Mouse (Mus musculus): ENCODE data around the gene Defb3. TPM values are rescaled to one million over a fixed set of nuclear protein-coding genes. Genes with fewer than 3 reads are reported as not detected.
"Not testable (repeated sequence)": the region's sequence is repeated elsewhere in the genome, so short reads cannot be mapped to it uniquely, and the experiment has no call there.

The Defb3 gene
- total RNA-seq (2014; rRNA removed): not detected in 2 replicates
- not detected in 2 replicates for polyA plus RNA-seq (2015; fragmentation: Nextera tagmentation; extraction: Ambion mirVana)

DNA sequence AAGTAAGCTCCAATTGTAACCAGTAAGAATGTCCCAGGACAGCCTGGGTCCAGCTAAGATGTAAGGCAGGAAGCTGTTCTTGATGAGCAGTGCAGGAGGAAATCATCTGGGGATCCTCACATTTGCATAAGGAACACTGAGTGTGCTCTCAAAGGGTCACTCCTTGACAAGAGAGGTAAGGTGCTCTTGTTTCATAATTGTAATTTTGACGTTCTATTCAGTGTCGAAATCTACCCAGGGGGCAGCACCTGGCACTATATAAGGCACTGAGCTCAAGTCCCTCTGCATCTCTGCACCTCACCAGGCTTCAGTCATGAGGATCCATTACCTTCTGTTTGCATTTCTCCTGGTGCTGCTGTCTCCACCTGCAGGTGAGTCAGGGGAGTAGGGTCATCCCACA lies at the start of gene Defb3:
Defb3 (plus strand) TSS at position 301 of the 400 bp plus-strand sequence.
- H3K4me1 ChIP-seq (ENCODE audit: insufficient read depth, low read length); H3K27ac ChIP-seq; H3K9ac ChIP-seq (replicated peaks; ENCODE audit: low read length); H3K27me3 ChIP-seq (ENCODE audit: insufficient read depth, low read length); H3K4me2 ChIP-seq (ENCODE audit: low read depth, low read length); H3K36me3 ChIP-seq (ENCODE audit: insufficient read depth, low read length); H3K4me3 ChIP-seq (ENCODE audit: low read length); ATAC-seq; H3K9me3 ChIP-seq (ENCODE audit: low read length); DNase-seq (ENCODE audit: low spot score): not testable (repeated sequence)
- WGBS: 55% methylated on average over 2 of the region's 2 CpGs

DNA sequence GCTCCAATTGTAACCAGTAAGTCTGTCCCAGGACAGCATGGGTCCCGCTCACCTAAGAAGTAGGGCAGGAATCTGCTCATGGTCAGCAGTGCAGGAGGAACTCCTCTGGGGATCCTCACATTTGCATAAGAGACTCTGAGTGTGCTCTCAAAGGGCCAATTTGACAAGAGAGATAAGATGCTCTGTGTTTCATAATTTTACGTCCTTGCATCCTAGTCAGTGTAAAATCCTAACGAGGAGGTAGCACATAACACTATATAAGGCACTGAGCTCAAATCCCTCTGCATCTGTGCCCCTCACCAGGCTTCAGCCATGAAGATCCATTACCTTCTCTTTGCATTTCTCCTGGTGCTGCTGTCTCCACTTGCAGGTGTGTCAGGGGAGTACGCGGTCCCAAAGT lies 45.9 kb upstream of the Defb3 start, which contains the start of gene Defb5:
Defb5 (plus strand) TSS at position 301 of the 400 bp plus-strand sequence.
- Histone ChIP-seq H3K27me3 (ENCODE audit: insufficient read depth, low read length) (no peaks in the 10 kb centered on the region), H3K4me2 (ENCODE audit: low read depth, low read length) (no peak within 1 kb of the TSS), H3K9me3 (ENCODE audit: low read length) (no peaks in the 10 kb centered on the region), H3K36me3 (ENCODE audit: insufficient read depth, low read length) (no peaks in the 10 kb centered on the region), H3K4me1 (ENCODE audit: insufficient read depth, low read length) (no peaks in the 10 kb centered on the region), H3K4me3 (ENCODE audit: low read length) (no peak within 1 kb of the TSS), H3K27ac (no peak within 1 kb of the TSS), H3K9ac (replicated peaks; ENCODE audit: low read length) (no peak within 1 kb of the TSS)
- ATAC-seq (no peak), DNase-seq (ENCODE audit: low spot score) (no peak)
- WGBS: 92% methylated on average over 5 of the region's 5 CpGs
- no peak for TF ChIP-seq CTCF (IDR thresholded peaks at IDR 0.05; ENCODE audit: low read depth)

DNA sequence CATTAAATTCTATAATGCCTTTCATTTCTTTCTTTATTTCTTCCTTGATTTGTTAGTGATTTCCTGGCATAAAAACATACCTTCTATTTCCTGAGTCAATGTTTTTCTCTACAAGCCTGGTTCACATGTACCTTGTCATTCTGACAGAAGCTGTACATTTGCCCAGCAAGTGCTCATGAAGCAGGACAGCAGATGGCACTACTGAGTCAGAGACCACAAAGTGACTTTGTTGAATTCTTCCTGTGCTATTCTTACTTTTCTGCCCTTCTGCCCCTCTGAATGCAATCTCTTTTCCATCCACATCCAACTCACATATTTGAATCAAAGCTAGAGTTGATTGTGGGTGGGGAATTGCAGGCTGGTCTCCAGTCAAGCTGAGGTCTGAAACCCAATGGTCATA lies 35.0 kb upstream of the Defb3 start:
- no peak for TF ChIP-seq CTCF (IDR thresholded peaks at IDR 0.05; ENCODE audit: low read depth)
- no peak overlapping the region for H3K4me3 ChIP-seq (ENCODE audit: low read length)
- no peaks in the 10 kb centered on the region for H3K9me3 ChIP-seq (ENCODE audit: low read length)
- DNase-seq (ENCODE audit: low spot score) (no peak), ATAC-seq (no peak)
- no peak overlapping the region for H3K4me2 ChIP-seq (ENCODE audit: low read depth, low read length)
- no peaks in the 10 kb centered on the region for H3K27me3 ChIP-seq (ENCODE audit: insufficient read depth, low read length)
- no peaks in the 10 kb centered on the region for H3K36me3 ChIP-seq (ENCODE audit: insufficient read depth, low read length)
- H3K9ac ChIP-seq (replicated peaks; ENCODE audit: low read length): no peak overlapping the region
- no peaks in the 10 kb centered on the region for H3K4me1 ChIP-seq (ENCODE audit: insufficient read depth, low read length)
- H3K27ac ChIP-seq: no peak overlapping the region

DNA sequence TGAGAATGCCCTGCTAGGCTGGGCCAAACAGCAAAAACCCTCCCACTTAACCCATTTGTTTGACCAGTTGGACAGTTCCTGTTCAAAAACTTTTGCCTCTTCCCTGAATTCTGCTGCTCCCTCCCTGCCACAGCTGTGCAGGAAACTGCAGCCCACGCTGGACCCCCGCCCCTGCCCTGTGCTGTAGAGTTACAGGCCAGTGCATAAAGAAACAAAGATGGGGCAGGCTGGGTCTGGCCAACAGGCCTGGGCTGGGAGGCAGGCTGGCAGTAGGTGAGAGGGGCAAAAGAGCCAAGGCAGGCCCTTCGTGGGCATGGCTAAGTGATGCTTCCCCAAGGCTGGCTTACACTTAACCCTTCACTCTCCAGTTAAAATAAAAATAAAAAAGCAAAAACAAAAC lies 33.5 kb upstream of the Defb3 start:
- DNase-seq (ENCODE audit: low spot score): no peak
- H3K27me3 ChIP-seq (ENCODE audit: insufficient read depth, low read length): no peaks in the 10 kb centered on the region
- no peak overlapping the region for H3K4me2 ChIP-seq (ENCODE audit: low read depth, low read length)
- WGBS: 48% methylated on average over 3 of the region's 3 CpGs
- no peak overlapping the region for H3K27ac ChIP-seq
- no peak for ATAC-seq
- no peaks in the 10 kb centered on the region for H3K4me1 ChIP-seq (ENCODE audit: insufficient read depth, low read length)
- H3K4me3 ChIP-seq (ENCODE audit: low read length): no peak overlapping the region
- H3K36me3 ChIP-seq (ENCODE audit: insufficient read depth, low read length): no peaks in the 10 kb centered on the region
- H3K9ac ChIP-seq (replicated peaks; ENCODE audit: low read length): no peak overlapping the region
- H3K9me3 ChIP-seq (ENCODE audit: low read length): no peaks in the 10 kb centered on the region
- no peak for TF ChIP-seq CTCF (IDR thresholded peaks at IDR 0.05; ENCODE audit: low read depth)

DNA sequence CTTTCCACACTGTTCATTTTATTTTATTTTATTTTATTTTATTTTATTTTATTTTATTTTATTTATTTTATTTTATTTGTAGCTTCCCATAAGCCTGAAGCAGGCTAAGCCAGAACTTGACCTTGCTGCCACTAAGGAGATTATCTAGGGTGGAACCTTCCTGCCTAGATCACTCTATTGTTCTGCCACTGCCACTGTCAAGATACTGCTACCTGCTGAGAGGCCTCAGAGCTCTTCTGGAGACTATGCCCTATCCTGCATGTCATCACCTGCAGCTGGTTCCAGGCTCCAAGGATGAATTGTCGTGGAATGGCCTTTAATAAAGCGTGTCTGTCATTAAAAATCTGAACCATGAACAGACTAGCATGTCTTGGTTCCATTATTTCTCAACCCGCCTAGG lies 5.2 kb downstream of the Defb3 start:
- 70% methylated on average over 3 of the region's 3 CpGs for WGBS

DNA sequence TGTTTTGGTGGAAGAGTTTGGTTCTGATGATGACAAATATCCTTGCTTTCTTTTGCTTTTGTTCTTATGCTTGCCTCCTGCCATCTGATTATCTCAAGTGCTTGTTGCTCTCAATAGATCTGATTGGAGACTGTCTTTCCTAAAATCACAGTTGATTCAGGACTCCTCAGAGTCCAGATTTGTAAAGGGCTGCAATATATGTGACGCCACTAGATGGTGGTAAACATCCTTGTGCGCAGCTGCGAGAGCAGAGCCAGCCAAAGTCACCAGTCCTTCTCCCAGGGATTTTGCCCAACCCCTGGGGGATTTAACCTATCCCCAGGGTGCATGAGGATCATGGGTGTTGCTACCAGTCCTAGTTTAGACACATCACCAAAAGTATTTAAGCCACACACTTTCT lies 38.7 kb downstream of the Defb3 start:
- Histone ChIP-seq H3K27ac (no peak overlapping the region), H3K9ac (replicated peaks; ENCODE audit: low read length) (no peak overlapping the region), H3K36me3 (ENCODE audit: insufficient read depth, low read length) (no peaks in the 10 kb centered on the region), H3K4me2 (ENCODE audit: low read depth, low read length) (no peak overlapping the region), H3K9me3 (ENCODE audit: low read length) (no peaks in the 10 kb centered on the region; the same call in 1 of the 2 replicates), H3K4me3 (ENCODE audit: low read length) (no peak overlapping the region), H3K4me1 (ENCODE audit: insufficient read depth, low read length) (no peaks in the 10 kb centered on the region), H3K27me3 (ENCODE audit: insufficient read depth, low read length) (no peaks in the 10 kb centered on the region)
- DNase-seq (ENCODE audit: low spot score) (peak; percentile 53), ATAC-seq (no peak)
- WGBS: 12% methylated on average over 3 of the region's 3 CpGs
- TF ChIP-seq CTCF (IDR thresholded peaks at IDR 0.05; ENCODE audit: low read depth): peak; percentile 69

More for the DNA sequence above, 5.2 kb downstream of the Defb3 start:
- H3K36me3 ChIP-seq (ENCODE audit: insufficient read depth, low read length); ATAC-seq; H3K9me3 ChIP-seq (ENCODE audit: low read length); H3K9ac ChIP-seq (replicated peaks; ENCODE audit: low read length); H3K4me3 ChIP-seq (ENCODE audit: low read length); H3K4me2 ChIP-seq (ENCODE audit: low read depth, low read length); DNase-seq (ENCODE audit: low spot score); H3K27me3 ChIP-seq (ENCODE audit: insufficient read depth, low read length); H3K27ac ChIP-seq; H3K4me1 ChIP-seq (ENCODE audit: insufficient read depth, low read length): not testable (repeated sequence)

Other genes starting within 250 kb of the Defb3 start
- not detected in 2 replicates for gene Defb39, start 228.6 kb upstream of the Defb3 start, total RNA-seq (2014; rRNA removed)
- gene Defb39, start 228.6 kb upstream of the Defb3 start, polyA plus RNA-seq (2015; fragmentation: Nextera tagmentation; extraction: Ambion mirVana): not detected in 2 replicates
- gene Defb12, start 178.5 kb upstream of the Defb3 start, total RNA-seq (2014; rRNA removed): not detected in 2 replicates
- gene Defb12, start 178.5 kb upstream of the Defb3 start, polyA plus RNA-seq (2015; fragmentation: Nextera tagmentation; extraction: Ambion mirVana): not detected in 2 replicates
- not detected in 2 replicates for gene Defb34, start 169.6 kb upstream of the Defb3 start, total RNA-seq (2014; rRNA removed)
- gene Defb34, start 169.6 kb upstream of the Defb3 start, polyA plus RNA-seq (2015; fragmentation: Nextera tagmentation; extraction: Ambion mirVana): not detected in 2 replicates
- not detected in 2 replicates for gene Gm45826, start 152.6 kb upstream of the Defb3 start, total RNA-seq (2014; rRNA removed)
- not detected in 2 replicates for gene Gm45826, start 152.6 kb upstream of the Defb3 start, polyA plus RNA-seq (2015; fragmentation: Nextera tagmentation; extraction: Ambion mirVana)
- not detected in 2 replicates for gene Defb14, start 99.0 kb upstream of the Defb3 start, total RNA-seq (2014; rRNA removed)
- not detected in 2 replicates for gene Defb14, start 99.0 kb upstream of the Defb3 start, polyA plus RNA-seq (2015; fragmentation: Nextera tagmentation; extraction: Ambion mirVana)
- not detected in 2 replicates for gene Defb4, start 94.7 kb upstream of the Defb3 start, total RNA-seq (2014; rRNA removed)
- gene Defb4, start 94.7 kb upstream of the Defb3 start, polyA plus RNA-seq (2015; fragmentation: Nextera tagmentation; extraction: Ambion mirVana): not detected in 2 replicates
- gene Defb6, start 67.9 kb upstream of the Defb3 start, total RNA-seq (2014; rRNA removed): not detected in 2 replicates
- gene Defb6, start 67.9 kb upstream of the Defb3 start, polyA plus RNA-seq (2015; fragmentation: Nextera tagmentation; extraction: Ambion mirVana): not detected in 2 replicates
- gene Defb46, start 53.4 kb upstream of the Defb3 start, total RNA-seq (2014; rRNA removed): not detected in 2 replicates
- not detected in 2 replicates for gene Defb46, start 53.4 kb upstream of the Defb3 start, polyA plus RNA-seq (2015; fragmentation: Nextera tagmentation; extraction: Ambion mirVana)
- not detected in 2 replicates for gene Defb5, start 45.8 kb upstream of the Defb3 start, total RNA-seq (2014; rRNA removed)
- not detected in 2 replicates for gene Defb5, start 45.8 kb upstream of the Defb3 start, polyA plus RNA-seq (2015; fragmentation: Nextera tagmentation; extraction: Ambion mirVana)
- not detected in 2 replicates for gene Defb8, start 154.2 kb downstream of the Defb3 start, total RNA-seq (2014; rRNA removed)
- not detected in 2 replicates for gene Defb8, start 154.2 kb downstream of the Defb3 start, polyA plus RNA-seq (2015; fragmentation: Nextera tagmentation; extraction: Ambion mirVana)
- gene Defb7, start 201.7 kb downstream of the Defb3 start, total RNA-seq (2014; rRNA removed): not detected in 2 replicates
- gene Defb7, start 201.7 kb downstream of the Defb3 start, polyA plus RNA-seq (2015; fragmentation: Nextera tagmentation; extraction: Ambion mirVana): not detected in 2 replicates